Mouse (Mus musculus): ENCODE data around the gene Slc5a5.

DNA sequence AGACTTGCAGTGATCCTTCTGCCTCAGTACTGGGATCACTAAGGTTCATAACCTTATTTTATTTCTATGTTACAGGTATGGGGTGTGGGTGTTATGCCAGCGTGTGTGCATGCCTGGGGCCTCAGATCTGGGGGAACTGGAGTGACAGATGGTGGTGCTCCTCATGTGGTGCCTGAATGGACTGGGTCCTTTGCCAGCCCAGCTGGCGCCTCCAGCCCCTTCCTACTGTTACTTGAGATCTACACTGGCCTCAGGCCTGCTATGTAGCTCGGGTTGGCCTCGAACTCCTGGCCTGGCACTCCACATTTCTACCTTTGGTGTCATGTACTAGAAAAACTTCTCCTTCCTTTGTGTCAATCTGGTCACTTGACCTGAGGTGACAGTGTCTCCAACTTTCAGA, 8.4 kb downstream of the Slc5a5 start:
- TF ChIP-seq CTCF (IDR thresholded peaks at IDR 0.05; ENCODE audit: control insufficient read depth, insufficient read depth, insufficient replicate concordance, low read depth, low read length) (no peak), POLR2A (IDR thresholded peaks at IDR 0.05; ENCODE audit: control insufficient read depth, low read depth, low read length) (no peak)
